Mouse (Mus musculus): Measurements from ENCODE around the gene Gm45785.

Gm45785 gene

DNA sequence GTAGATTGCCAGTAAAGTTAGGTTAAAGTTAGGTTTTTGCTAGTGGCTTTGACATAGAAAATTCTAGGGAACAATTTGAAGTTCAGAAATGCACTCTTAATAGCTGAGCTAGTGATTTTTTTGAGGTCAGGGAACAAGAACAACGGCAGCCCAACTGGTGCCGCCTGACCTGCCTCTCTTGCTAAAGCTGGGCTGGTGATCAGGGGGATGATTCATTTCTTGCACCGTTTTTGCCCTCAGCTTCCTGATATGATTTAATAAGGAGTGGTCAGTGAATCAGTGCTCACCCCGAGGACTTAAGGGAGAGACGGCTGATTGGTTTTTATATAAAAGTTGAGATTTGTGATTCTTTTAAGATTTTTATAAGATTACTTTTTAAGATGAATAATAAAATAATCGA lies 24.7 kb downstream of the Gm45785 start:
- DNase-seq (ENCODE audit: low read depth), result peak; percentile 65

DNA sequence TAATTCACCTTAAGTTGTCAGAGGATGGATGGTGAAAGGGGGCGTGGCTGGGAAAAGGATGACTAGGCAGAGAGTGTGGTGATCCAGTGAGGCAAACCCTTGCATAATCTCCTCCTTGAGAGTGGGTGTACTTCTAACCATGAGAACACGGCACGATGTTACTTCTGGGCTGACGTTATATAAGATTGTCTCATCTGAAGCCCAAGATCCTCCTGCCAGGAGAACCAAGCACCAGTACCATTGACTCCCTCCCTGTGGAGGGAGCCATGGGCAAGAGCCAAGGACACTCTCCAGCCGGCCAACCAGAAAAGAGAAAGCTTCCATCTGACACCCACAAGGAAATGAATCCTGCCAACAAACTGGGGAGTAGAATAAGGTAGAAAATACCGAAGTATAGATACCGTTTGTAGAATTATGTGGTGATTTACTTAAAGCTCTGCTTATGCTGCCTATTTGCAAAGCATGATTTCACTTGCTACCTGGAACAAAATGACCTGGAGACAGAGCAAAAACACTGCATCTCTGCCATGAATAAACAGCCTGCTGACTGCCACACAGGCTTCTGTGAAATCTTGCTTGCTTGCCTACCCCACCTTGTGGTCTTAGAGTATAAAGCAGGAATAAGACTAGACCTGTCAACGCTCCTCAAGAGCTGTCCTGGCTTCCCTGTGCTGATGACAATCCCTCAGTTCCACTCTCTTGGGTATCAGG lies 27.8 kb downstream of the Gm45785 start:
- DNase-seq (ENCODE audit: low read depth), result peak; percentile 68

DNA sequence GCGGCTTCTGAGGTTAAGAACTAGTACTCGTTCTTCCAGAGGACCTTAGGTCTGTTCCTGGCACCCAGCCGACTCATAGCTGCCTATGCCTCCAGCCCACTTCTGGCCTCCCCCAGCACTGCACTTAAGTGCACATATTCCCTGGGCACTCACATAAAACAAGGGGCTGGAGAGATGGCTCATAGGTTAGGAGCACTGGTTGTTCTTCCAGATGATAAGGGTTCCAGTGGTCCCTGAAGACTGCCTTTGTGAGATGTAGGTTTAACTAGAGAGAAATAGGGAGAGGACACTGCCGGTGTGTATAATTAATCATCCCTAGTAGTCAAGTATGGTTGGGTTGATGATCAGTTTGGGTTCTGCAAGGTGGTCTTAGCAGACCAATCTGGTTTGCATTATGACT lies 33.4 kb downstream of the Gm45785 start:
- DNase-seq (ENCODE audit: low read depth), result no peak

DNA sequence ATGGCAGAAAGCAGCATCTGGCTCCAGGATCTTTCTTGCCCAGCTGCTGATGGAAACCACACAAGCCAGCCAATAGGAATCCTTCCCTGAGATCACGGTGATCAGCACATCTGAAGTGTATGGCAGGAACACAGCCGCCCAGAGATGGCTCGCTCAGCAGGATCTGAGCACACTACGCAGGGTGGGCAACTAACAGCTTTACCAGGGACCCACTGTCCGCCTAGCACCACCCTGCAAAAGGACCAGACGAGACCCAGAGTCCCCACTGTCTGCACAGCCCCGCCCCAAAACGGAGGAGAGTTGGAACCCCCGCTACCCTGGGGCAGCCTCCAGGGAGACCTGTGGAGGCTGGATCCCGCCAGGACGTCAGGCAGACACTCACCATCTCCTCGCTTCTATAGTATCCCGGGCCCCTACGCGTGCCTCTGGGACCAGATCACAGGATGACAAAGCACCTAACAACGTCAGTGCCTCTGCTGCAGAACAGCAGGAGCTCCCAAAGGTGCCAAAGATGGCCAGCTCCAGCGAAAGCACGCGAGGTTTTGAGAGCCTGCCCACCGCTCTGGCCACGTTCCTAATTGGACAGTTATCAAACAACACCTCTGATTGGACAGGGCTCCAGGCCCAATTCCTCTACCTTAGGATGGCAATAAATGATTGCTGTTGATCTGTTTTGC lies 34.3 kb downstream of the Gm45785 start, which contains the start of gene Zfp941:
Gene Zfp941, minus strand, starts transcription at position 526 of the 677 bp plus-strand sequence.
- DNase-seq (ENCODE audit: low read depth), result no peak

DNA sequence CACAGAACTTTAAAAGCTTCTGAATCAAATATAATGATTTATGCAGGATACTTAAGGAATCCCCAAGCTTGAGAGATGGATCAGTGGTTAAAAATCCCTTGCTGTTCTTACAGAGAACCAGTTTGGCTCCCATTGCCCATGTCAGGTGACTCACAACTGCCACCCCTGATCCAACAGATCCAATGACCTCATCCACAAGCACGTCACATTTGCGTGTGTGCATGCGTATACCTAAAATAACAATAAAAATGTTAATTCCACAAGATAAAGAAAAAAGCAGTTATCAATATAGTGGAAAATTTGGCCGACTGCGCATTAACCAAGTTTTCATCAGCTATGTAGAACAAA lies 34.9 kb downstream of the Gm45785 start:
- DNase-seq (ENCODE audit: low read depth), result no peak

DNA sequence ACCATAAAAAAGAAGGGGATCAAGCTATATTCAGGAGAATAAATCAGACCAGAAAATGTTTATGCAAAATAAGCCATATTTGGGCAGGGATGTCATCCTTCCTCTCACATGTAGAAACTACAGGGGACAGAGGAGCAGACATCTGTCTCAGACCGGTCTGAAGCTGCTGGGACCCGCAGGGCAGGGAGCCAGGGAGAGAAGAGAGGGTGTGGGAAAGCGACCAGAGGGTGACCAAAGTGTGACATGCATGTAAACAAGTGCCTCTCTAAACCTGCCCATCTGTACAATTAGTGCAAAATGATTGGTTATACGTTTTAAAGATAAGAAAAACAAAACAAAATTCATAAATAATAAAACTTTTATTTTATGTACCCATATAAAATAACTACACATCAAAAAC lies 36.0 kb downstream of the Gm45785 start:
- no peak for DNase-seq (ENCODE audit: low read depth)

DNA sequence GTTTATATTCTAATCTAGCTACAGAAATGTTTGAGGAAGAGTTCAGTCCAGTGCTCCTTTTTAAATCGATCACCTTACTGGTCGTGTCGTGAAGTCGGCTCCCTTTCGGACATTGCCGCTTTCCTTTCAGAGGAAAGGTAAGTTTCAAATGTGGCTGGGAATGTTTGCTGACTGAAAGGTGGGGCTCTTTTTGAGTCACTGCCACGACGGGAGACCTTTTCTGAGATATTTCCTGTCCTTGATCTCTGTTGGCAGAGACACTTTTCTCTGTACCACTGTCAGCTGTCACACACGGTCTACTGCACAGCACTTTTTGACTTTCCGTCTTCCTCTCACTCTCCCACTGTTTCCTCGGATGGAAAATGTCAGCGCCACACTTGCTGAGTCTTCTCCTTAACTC lies 43.3 kb downstream of the Gm45785 start:
- DNase-seq (ENCODE audit: low read depth), result no peak

DNA sequence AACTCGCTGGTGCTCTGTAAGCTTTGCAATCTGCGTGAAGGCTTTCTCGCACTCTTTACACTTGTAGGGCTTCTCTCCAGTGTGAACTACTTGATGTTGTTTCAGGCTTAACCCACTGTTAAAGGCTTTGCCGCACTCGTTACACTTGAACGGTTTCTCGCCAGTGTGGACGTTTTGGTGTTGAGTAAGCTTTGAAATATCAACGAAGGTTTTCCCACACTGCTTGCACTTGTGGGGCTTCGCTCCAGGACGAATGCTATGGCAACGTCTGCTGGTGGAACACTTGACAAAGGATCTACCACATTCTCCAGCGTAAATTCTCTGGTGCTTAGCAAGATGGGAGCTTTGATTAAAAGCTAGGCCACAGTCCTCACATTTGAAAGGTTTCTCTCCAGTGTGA lies 44.4 kb downstream of the Gm45785 start:
- no peak for DNase-seq (ENCODE audit: low read depth)

DNA sequence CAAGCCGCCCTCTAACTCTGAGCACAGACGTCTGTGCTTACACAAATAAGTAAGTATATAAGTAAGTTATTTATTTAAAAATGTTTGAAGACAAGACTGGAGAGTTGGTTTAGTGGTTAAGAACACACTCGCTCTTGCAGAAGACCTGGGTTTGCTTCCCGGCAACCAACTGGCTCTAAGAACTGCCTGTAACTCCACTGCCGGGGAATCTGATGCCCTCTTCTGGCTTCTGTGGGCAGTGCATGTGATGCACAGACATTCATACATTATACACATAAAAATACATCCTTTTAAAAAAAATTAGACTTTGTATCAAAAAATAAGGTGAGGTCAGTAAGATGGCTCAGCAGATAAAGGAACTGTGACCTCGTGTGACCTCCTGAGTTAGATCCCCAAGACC lies 45.6 kb downstream of the Gm45785 start:
- DNase-seq (ENCODE audit: low read depth), result peak; percentile 51

DNA sequence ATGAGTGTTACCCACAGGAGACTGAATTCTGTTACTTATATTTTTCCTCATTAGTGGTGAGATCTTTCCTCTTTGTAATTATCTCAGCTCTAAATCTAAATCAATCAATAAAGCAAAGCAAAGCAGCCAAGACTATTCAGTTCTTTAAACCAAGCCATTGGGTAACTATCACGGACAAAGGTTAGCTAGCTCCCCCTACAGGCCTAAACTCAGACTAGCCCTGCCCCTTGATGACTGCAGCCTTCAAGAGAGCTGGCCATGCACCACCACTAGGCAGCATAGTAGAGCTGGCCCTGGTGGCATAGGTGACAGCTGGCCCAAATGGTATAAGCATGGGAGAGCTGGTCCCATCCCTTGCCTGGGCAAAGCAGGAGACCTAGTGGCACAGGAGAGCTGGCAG lies 50.4 kb downstream of the Gm45785 start:
- DNase-seq (ENCODE audit: low read depth), result peak; percentile 75

DNA sequence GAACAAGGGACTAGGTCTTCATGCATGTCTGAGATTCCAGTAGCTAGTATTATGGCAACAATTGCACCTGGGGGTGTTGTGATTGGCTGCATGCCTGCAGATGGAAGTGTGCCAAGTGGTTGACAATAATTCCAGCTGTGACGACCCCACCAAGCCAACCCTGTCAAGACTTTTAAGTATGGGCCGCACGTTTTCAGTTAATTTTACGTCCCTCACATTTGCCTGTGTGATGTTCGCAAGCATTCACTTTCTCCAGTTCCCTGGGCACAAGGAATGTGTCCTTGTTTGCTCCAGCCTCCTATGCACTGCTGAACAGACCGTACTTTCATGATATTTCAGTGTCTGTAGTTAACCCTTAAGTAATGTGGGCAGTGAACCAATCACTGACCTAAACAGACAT lies 53.5 kb downstream of the Gm45785 start:
- no peak for DNase-seq (ENCODE audit: low read depth)

DNA sequence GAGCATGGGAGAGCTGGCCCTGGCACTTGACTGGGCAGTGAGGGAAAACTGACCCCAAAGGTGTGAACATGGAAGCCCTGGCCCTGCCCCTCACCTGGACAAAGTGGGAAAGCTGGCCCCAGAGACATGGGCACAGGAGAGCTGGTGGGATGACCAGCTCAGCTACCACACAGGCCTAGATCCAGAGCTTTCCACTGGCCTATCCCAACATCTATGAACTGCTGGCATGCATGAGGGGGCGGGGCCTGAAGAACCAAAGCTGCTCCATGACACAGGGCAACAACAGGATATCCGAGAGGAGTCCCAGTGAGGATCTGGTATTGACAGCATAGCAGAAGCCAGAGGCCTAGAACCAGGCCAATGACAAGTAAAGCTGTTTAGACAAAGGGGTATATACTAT lies 57.9 kb downstream of the Gm45785 start:
- DNase-seq (ENCODE audit: low read depth), result no peak

DNA sequence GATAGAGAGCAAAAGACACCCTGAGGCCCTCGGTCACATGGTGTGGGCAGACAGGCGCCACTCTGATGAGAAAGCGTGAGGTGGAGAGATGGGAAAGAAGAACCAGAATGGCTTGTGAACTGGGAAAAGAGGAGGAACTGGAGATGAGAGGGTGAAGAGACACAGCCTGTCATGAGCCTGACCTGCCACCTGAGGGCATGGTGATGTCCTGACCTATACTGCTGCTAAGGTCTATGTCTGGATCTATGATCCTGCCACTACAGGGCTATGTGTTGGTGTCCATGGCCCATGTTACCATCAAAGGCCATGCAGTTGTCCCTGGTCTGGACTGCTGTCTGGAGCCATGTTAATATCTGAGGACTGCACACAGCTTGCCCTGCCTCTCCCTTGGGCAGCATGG lies 58.5 kb downstream of the Gm45785 start:
- DNase-seq (ENCODE audit: low read depth), result no peak

DNA sequence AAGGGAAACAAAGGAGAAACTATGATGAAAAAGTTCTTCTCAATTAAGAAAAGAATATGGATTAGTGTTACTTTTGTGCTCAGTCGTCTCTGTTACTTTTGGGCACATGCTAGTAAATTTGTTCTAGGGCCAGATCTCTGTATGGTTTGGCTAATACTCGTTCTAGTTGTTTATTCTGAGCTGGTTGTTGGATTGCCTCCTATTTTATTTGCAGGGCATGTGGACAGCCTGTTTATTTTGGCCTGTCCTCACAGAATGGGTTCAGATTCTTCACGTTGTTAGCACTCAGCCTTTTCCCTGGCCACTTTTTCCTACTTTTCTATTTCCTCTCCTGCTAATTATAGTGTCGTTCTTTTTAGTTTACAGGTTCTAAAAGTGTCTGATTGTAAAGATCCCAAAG lies 62.6 kb downstream of the Gm45785 start:
- no peak for DNase-seq (ENCODE audit: low read depth)

DNA sequence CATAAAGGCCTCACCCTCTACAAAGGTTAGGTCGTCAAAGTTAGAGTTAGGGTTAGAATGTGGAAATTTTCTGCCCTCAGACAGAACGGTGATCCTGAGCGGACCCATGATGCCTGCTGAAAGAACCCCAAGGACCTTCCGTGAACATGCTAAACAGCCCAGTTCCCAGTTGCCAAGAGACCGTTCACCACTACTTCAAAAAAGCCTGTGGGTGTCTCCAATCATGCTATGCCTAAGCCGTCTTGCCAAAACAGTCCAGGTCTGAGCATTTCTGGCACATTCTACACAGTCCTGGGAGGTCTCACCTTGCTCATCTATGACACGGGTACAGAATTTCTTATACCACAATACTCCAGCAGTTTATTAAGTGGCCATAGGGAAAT lies 68.1 kb downstream of the Gm45785 start:
- DNase-seq (ENCODE audit: low read depth), result no peak

DNA sequence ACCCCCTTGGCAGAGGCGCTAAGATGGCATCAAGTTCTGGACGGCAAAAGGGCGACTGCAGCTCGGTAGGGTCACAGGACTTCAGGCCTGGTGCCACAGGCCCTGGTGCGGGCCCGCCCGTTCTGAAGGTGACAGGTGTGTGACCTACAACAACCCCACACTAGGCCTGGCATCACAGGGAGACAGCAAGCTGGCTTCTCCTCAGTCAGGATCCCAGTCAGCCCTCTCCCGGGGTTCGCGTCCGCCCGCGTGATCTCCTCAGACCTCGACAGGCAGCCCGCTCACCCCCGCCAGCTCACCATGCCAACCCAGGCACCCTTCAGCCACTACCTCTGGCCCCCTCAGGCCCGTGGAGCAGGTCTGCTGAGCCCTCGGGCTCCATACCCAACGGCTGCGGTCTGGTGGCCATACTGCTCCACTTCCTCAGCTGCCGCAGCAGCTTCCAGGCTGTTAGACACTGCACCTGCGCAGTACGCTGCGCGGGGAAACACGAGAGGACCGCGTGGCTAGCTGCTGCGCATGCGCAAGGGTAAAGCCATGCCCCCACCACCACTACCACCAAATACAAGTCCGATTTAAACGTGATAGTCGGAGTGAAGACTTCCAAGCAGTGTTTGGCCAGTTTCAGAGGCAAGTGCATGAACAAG lies 68.6 kb downstream of the Gm45785 start, which contains the start of gene Syce1:
Gene Syce1, minus strand, starts transcription at position 447 of the 647 bp plus-strand sequence.
- DNase-seq (ENCODE audit: low read depth), result no peak

DNA sequence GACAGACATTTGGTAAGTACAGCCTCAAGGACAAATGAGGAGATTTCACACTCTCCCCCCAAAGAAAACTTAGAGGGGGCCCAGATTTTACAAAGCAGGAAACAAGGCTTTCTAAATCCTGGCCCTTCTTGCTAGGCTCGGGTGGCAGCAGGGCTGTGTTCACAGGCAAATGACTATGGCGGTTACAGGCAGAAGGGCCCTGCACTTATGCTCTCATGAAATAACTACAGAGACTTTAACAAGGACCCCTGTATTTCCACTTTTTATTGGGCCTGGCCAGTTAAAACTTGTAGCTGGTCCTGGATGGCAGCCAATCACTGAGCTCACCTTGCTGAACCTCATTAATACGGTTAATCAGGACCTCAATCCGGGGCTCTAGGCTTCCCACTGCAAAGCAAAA lies 75.6 kb downstream of the Gm45785 start:
- DNase-seq (ENCODE audit: low read depth), result no peak
